Mouse (Mus musculus): Measurements from ENCODE around the gene Tmcc3.

The Tmcc3 gene

GRCm38 (mm10) chr10:94311511-94312006 is at the start of gene Tmcc3:
Gene Tmcc3 (plus strand): TSS chr10:94311949.
- no peak for DNase-seq (ENCODE audit: low spot score in 2 of 2)

- DNase-seq (ENCODE audit: low spot score in 2 of 2) = no peak
These were observed 49.1 kb upstream of the Tmcc3 start for GRCm38 (mm10) chr10:94262646-94263045.

- DNase-seq (ENCODE audit: low spot score in 2 of 2) = no peak
These were observed 48.5 kb upstream of the Tmcc3 start for GRCm38 (mm10) chr10:94263211-94263610.

- no peak for DNase-seq (ENCODE audit: low spot score in 2 of 2)
These were observed 45.9 kb upstream of the Tmcc3 start for GRCm38 (mm10) chr10:94265656-94266542.

- DNase-seq (ENCODE audit: low spot score in 2 of 2) = no peak
These were observed 36.4 kb upstream of the Tmcc3 start for GRCm38 (mm10) chr10:94275321-94275720.

GRCm38 (mm10) chr10:94276511-94276910 is 35.2 kb upstream of the Tmcc3 start:
- no peak for DNase-seq (ENCODE audit: low spot score in 2 of 2)

- no peak for DNase-seq (ENCODE audit: low spot score in 2 of 2)
These were observed 29.6 kb upstream of the Tmcc3 start for GRCm38 (mm10) chr10:94282179-94282578.

GRCm38 (mm10) chr10:94282797-94283196 is 29.0 kb upstream of the Tmcc3 start:
- DNase-seq (ENCODE audit: low spot score in 2 of 2) = no peak

- no peak for DNase-seq (ENCODE audit: low spot score in 2 of 2)
These were observed 17.3 kb upstream of the Tmcc3 start for GRCm38 (mm10) chr10:94294437-94294836.

- DNase-seq (ENCODE audit: low spot score in 2 of 2) = no peak
These were observed 16.6 kb upstream of the Tmcc3 start for GRCm38 (mm10) chr10:94294933-94295750.

GRCm38 (mm10) chr10:94295923-94296605 is 15.7 kb upstream of the Tmcc3 start:
- no peak for DNase-seq (ENCODE audit: low spot score in 2 of 2)

GRCm38 (mm10) chr10:94298471-94298870 is 13.3 kb upstream of the Tmcc3 start, which contains the start of gene Gm4792:
Gene Gm4792 (minus strand): TSS chr10:94298703.
- DNase-seq (ENCODE audit: low spot score in 2 of 2) = no peak

GRCm38 (mm10) chr10:94299301-94299700 is 12.4 kb upstream of the Tmcc3 start:
- no peak for DNase-seq (ENCODE audit: low spot score in 2 of 2)

- DNase-seq (ENCODE audit: low spot score in 2 of 2) = no peak
These were observed 7.6 kb upstream of the Tmcc3 start for GRCm38 (mm10) chr10:94304064-94304657.

GRCm38 (mm10) chr10:94305526-94305925 is 6.2 kb upstream of the Tmcc3 start:
- DNase-seq (ENCODE audit: low spot score in 2 of 2) = no peak

- DNase-seq (ENCODE audit: low spot score in 2 of 2) = no peak
These were observed 1.1 kb upstream of the Tmcc3 start for GRCm38 (mm10) chr10:94310499-94311267.

GRCm38 (mm10) chr10:94312007-94312715 is 412 bp downstream of the Tmcc3 start:
- DNase-seq (ENCODE audit: low spot score in 2 of 2) = no peak

- DNase-seq (ENCODE audit: low spot score in 2 of 2) = no peak
These were observed 1.4 kb downstream of the Tmcc3 start for GRCm38 (mm10) chr10:94313146-94313545.

- DNase-seq (ENCODE audit: low spot score in 2 of 2) = no peak
These were observed 6.8 kb downstream of the Tmcc3 start for GRCm38 (mm10) chr10:94318574-94318973.

- no peak for DNase-seq (ENCODE audit: low spot score in 2 of 2)
These were observed 18.2 kb downstream of the Tmcc3 start for GRCm38 (mm10) chr10:94329962-94330361.
